Mouse (Mus musculus) layer of hippocampus, adult 18-20 months (tissue): Measurements from ENCODE around the gene Gm6034. TPM values are rescaled to one million over a fixed set of nuclear protein-coding genes. Genes with fewer than 3 reads are reported as not detected.
A peak's percentile ranks its signal among the peaks of the same experiment; 100 is the strongest.
"Not testable (repeated sequence)": the region's sequence is repeated elsewhere in the genome, so short reads cannot be mapped to it uniquely, and the experiment has no call there.

Experiments used
- DNase-seq, 2 experiments: peaks; one replicate each; pipeline ENCODE4 v3.0.0; 2022; ENCODE audit warnings: low spot score in 2 of 2
- total RNA-seq, 2 experiments: library from RNA; stranded (reverse); gene quantifications; 2 replicates each; pipeline ENCODE4 v1.2.3; 2021

Gene Gm6034
- total RNA-seq, 2 experiments from 2014 or later = not detected

DNA sequence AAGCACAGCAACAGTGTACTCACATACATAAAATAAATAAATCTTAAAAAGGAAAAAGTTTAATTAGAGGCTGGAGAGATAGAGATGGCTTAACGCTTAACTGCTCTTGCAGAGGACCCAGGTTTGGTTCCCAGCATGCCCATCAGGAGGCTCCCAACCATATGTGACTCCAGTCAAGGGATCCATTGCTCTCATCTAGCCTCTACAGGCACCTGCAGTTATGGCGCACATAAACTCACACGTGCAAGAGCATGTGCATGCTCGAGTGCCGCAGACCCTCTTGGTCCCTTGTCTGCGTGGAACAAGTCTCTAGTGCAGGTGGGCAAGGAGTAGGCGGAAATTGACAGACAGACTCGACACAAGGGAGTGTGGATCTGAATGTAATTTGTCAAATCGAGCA lies 20.7 kb upstream of the Gm6034 start:
- DNase-seq = no peak

DNA sequence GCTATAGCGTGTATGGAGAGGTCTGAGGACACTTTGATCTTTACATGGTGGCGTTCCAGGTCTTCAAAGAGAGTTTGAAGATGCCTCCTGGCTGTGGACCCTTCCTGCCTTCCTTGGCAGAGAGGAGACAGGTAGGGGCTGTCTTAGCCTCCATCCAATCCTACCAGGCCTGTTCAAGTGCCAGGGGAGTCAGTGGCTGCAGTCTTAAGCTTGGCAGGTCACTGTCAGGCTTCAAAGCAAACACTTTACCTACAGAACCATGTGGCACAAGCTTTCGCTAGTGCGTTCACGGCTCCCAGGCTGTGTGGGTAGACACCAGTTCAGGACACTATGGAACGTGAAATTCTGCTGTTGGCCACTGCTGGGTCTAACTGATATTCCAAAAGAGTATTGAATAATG lies 19.8 kb upstream of the Gm6034 start:
- no peak for DNase-seq

DNA sequence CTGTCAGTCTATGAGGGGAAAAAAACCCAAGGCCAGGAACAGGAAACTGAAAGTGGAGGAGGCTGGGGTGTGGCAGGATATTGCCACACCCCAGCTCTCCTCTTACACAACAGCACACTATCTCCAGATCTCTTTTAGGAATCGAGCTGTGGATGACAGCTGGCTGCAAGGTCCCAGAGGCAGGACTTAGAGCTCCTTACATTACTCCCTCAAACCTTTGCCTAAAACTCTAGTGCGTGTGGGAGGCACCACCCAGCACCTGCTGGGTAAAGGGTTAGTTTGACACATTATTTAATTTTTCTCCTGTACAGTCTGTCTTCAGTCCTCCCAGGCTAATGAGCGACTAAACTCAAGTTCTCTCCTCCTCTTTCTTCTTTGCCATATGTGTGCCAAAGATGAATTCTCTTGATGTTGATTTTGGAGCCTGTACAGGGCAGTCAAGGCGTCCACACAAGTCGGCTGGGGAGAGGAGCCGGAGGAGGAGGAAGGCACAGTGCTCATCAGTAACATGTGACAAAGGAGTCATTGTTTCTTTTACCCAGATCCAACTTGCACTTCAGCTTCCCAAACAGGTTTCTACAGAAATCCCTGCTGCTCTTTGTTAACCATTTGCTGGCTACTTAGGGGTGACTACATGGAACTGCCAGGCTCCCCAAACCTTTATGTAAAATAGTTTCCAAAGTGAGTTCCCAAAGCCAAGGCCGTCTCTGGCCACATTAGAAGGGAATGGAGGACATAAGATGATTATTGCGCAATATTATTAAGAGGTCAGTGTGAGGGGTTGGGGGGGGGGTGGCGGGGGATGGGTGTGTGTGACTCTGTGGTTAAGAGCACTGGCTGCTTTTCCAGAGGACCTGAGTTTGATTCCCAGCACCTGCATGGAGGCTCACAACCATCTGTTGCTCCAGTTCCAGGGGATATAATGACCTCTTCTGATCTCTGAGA lies 18.8 kb upstream of the Gm6034 start:
- no peak for DNase-seq

GRCm38 (mm10) chr17:36025197-36025596 lies 17.6 kb upstream of the Gm6034 start:
- no peak for DNase-seq

DNA sequence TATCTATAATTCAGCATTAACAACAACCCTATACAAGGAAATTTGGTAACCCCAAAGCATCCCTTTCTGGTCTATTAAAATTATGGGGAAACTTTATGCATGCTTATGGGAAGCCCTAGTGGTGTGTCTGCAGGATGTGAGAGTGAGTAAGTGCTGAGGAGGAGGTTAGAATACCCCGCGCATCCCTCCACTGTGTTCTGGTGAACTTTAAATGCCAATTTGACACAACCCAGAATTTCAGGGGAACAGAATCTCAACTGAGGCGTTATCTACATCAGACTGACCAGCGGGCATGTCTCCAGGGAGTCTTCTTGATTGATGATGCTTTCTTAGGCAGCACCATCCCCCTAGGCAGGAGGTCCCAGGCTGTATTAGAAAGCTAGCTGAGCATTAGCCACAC lies 16.9 kb upstream of the Gm6034 start:
- no peak for DNase-seq

DNA sequence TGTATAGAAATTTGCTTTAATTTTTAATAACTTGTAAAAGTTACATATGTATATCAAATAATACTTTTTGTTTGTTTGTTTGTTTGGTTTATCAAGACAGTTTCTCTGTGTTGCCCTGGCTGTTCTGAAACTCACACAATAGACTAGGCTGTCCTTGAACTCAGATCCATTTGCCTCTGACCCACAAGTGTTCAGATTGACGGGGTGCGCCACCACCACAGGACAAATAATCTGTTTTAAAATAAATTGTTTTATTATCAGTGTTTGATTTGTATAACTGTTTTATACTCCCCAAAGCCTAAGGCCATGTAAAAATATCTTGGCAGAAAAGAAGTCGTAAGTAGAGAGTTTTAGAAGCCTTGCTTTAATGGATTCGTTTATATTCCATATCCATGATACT lies 15.1 kb upstream of the Gm6034 start:
- no peak for DNase-seq

GRCm38 (mm10) chr17:36028879-36029619 lies 13.7 kb upstream of the Gm6034 start:
- DNase-seq = no peak

GRCm38 (mm10) chr17:36030046-36030702 lies 12.6 kb upstream of the Gm6034 start:
- not testable (repeated sequence) for DNase-seq

GRCm38 (mm10) chr17:36030703-36031582 lies 11.8 kb upstream of the Gm6034 start:
- not testable (repeated sequence) for DNase-seq

- DNase-seq = peak in 1 of 2 experiments; percentile 62
Measured at GRCm38 (mm10) chr17:36031583-36032331, 11.0 kb upstream of the Gm6034 start.

GRCm38 (mm10) chr17:36032351-36032875 lies 10.3 kb upstream of the Gm6034 start, which contains the start of gene H2-T23:
Gene H2-T23 (minus strand): TSS chr17:36032855.
- peak in 1 of 2 experiments; percentile 44 for DNase-seq

GRCm38 (mm10) chr17:36034524-36034923 lies 8.2 kb upstream of the Gm6034 start:
- not testable (repeated sequence) for DNase-seq

- DNase-seq = peak in 1 of 2 experiments; percentile 77
Measured at GRCm38 (mm10) chr17:36035010-36035638, 7.6 kb upstream of the Gm6034 start.

DNA sequence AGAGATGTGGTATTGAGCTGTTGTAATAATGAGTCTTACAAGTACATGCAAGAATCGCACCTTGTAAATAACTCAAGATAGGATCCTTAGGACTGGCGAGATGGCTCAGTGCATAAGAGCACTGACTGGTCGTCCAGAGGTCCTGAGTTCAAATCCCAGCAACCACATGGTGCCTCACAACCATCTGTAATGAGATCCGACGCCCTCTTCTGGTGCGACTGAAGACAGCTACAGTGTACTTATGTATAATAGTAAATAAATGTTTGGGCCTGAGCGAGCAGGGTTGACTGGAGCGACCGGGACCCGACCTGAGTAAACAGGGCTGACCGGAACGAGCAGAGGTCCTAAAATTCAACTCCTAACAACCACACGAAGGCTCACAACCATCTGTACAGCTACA lies 6.6 kb upstream of the Gm6034 start:
- DNase-seq = not testable (repeated sequence)

DNA sequence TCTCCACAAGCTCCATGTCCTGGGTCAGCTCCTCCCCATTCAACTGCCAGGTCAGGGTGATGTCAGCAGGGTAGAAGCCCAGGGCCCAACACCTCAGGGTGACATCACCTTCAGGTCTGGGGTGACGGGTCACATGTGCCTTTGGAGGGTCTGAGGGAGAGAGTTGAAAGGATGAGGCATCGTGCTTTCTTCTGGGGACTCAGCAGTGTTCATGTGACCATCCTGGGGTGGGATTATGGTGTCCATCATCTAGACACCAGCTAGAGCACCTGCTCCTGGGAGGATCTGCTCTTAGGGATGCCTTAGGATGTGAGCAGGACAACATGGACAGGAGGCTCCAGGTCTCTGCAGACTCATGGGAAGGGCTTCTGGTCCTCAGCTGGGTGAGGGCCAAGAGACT lies 2.2 kb upstream of the Gm6034 start:
- not testable (repeated sequence) for DNase-seq

- DNase-seq = not testable (repeated sequence)
Measured at GRCm38 (mm10) chr17:36042055-36042454, 706 bp upstream of the Gm6034 start.

DNA sequence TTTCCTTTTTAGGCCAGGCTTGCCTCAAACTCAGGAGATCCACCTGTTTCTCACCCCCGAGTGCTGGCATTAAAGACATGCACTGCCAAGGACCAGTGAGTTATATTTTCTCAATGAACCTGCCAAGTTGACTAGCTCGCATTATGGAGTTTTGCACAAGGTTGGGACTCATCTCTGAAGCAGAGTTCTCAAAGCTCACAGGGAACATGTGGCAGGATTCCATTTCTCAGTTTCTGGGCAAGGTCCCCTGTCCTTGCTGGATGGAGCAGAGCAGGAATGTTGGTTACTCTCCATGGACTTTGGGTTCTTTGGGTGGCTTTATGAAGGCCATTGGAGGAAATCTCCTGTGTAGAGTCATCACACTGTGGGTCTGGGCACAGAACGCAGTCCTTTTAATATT lies 525 bp downstream of the Gm6034 start:
- DNase-seq = no peak

DNA sequence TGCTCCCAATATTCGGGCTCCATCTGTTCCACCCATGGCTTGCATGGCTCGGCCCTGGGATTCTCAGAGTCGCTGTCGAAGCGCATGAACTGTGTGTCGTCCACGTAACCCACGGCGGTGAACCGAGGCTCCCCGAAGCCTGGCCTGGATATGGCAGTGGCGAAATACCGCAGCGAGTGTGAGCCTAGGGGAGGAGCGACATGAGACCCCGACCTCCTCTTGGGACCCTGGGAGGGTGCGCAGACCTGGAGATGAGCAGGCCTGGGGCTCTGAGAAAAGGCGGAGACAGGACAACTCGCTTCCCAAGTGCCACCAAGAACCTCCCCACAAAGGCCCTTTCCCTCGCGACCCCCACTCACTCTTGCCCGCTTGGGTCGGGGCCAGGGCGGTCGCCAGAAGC lies 15.2 kb downstream of the Gm6034 start:
- DNase-seq = not testable (repeated sequence)

GRCm38 (mm10) chr17:36058362-36058761 lies 15.6 kb downstream of the Gm6034 start, which contains the start of gene Gm11127:
Gene Gm11127 (minus strand): TSS chr17:36058371.
- not testable (repeated sequence) for DNase-seq
